Mouse (Mus musculus) testis, adult 2 months (tissue): ENCODE results near the gene Tmem178.

ENCODE experiments used
- CTCF ChIP-seq: fragments of 200-500 bp; IDR thresholded peaks from 2 replicates; pipeline ENCODE4 v1.5.1; 2012; ENCODE audit warnings: low read depth, mild to moderate bottlenecking, inconsistent platforms, low read length, moderate library complexity; ENCODE audit not compliant: control insufficient read depth, insufficient read depth, insufficient replicate concordance
- POLR2A ChIP-seq: fragments of 200-500 bp; IDR thresholded peaks from 2 replicates; pipeline ENCODE4 v1.6.1; 2012; ENCODE audit warnings: low read depth, mild to moderate bottlenecking, inconsistent platforms, low read length, moderate library complexity; ENCODE audit not compliant: control insufficient read depth

DNA sequence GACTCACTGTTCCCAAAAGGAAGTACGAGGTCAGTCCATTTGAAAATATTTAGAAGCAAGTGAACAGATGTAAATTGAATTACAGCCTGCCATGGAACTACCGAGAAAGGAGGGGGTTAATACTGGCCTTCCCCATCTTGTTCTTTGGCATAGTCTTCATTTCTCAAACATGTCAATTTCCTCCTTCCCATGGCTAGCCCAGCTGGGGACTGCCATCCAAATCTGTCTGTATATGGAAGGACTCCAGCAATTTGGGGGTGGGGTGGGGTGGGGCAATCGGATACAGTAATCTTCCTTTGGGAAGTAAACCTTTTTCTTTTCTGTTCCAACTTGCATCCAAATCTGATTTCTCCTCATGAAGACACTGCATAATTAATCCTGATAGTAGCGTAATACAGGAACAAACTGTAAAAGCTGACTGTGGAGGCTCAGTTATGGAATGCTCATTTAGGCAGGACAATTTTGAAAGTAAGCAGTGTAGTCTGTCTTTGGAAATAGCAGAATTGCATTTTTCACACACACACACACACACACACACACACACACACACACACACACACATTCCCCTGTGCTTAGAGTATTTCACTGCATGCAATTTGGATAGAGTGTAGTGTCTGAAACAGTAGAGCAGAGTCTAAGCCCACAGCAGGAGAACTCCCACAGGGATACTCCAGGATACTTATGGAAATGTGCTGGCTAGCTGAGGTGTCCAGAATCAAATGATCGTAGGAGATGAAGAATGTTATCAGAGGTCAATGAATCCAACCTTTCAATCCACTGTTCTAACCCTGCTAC, 1.9 kb downstream of the Tmem178 start:
- TF ChIP-seq CTCF (no peak), POLR2A (no peak)
